Mouse (Mus musculus) ES-Bruce4 (cell line): ENCODE results near the gene Llgl2.

ENCODE experiments used
- EP300 ChIP-seq: IDR thresholded peaks from 2 replicates; pipeline ENCODE4 v1.6.1; 2011; ENCODE audit warnings: low read depth, low read length; ENCODE audit not compliant: insufficient read depth
- POLR2A ChIP-seq: IDR thresholded peaks from one replicate; pipeline ENCODE4 v1.8.1; 2011; ENCODE audit warnings: low read length; ENCODE audit not compliant: insufficient read depth

DNA sequence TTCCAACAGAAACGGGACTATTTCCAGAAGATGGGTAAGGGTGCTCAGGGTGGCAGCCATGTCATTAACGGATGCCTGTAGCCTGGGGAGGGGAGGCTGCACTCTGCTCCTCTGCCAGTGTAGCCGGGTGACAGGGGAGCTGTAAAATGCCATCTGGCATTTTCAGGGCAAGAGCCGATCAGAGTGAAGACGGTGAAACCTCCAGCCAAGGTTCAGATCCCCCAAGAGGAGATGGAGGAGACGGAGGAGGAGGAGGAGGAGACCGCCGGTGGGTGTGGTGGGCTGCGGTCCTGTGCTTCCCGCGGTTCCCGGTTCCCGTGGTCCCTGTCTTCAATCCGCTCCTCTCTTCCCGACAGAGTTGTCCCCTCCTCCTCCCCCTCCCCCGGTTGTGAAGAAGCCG lies 59.4 kb downstream of the Llgl2 start:
- TF ChIP-seq POLR2A (no peak), EP300 (no peak)
